Mouse (Mus musculus): ENCODE measurements around the gene Pttg1ip. TPM values are rescaled to one million over a fixed set of nuclear protein-coding genes. Genes with fewer than 3 reads are reported as not detected.

The Pttg1ip gene
- polyA plus RNA-seq, 1 experiment: 96.1 TPM

DNA sequence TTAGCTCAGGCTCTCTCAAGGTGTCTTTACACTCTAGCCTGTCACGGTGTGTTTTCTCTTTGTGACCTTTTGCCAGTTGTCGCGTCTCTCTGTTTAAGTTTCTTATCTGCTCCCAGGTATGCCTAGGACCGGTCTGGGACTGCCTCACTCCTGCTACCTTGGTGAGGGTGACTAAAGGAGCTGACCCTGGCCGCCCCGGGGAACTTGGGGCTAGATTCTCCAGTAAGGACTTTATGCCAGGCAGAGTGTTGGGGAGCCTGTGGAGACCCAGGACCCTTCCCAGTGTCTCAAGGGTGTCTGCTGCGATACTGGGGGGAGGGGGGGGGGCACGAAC lies 732 bp downstream of the Pttg1ip start:
- Histone ChIP-seq H3ac (ENCODE audit: control insufficient read depth, insufficient read length, low read depth) (peak overlapping the region; percentile 64), H3K4me3 (ENCODE audit: insufficient read depth, poor library complexity, severe bottlenecking) (peak overlapping the region; percentile 62), H3K36me3 (ENCODE audit: control insufficient read depth, insufficient read depth) (peaks cover 14% of the 10 kb centered on the region), H3K27me3 (ENCODE audit: control insufficient read depth, insufficient read depth, insufficient read length) (no peaks in the 10 kb centered on the region), H3K79me3 (ENCODE audit: low read depth) (peaks cover 44% of the 10 kb centered on the region), H3K79me2 (ENCODE audit: control insufficient read depth, insufficient read depth) (peaks cover 56% of the 10 kb centered on the region)
- TF ChIP-seq MYOG (IDR thresholded peaks at IDR 0.05; ENCODE audit: control insufficient read depth, extremely low read depth, insufficient read length) (no peak), FOSL1 (IDR thresholded peaks at IDR 0.05; ENCODE audit: insufficient read depth, low read length, poor library complexity, severe bottlenecking) (no peak), CEBPB (IDR thresholded peaks at IDR 0.05; ENCODE audit: low read depth) (no peak), CTCF (IDR thresholded peaks at IDR 0.05; ENCODE audit: control insufficient read depth, insufficient read depth, insufficient read length) (no peak), USF1 (IDR thresholded peaks at IDR 0.05; ENCODE audit: low read depth) (no peak), MYOD1 (IDR thresholded peaks at IDR 0.05; ENCODE audit: control insufficient read depth, insufficient read length, low read depth) (no peak), MAX (IDR thresholded peaks at IDR 0.05) (no peak)

DNA sequence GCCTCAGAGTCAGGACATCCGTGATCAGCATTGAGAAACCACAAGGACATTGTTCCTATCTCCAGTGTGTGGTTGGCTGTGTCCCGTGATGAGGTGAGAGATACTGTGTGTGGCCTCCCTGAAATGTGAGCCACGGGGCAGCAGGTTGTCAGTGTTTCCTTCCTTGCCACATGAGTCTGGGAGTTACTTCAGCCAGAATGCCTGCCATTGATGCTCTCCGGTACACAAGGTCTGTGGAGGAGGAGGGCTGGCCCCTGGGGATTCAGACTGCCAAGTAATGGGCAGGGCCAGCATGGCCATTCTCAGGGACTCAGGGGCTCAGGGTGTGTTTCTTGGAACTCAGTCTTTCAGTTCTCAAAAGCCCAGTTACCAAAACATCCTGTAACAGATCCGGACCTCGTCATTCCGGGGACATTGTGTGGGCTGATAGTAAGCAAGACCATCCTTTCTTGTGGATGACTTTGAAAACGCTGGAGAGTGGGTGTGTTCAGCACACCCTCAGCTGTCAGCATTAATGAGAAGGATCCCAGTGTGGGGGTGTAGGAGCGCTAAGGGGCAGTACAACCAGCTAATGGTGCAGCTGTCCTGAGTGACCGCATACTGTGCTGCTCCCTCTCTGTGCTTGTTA lies 2.4 kb downstream of the Pttg1ip start:
- H3ac ChIP-seq (ENCODE audit: control insufficient read depth, insufficient read length, low read depth): peak overlapping the region; percentile 15
- TF ChIP-seq MAX (IDR thresholded peaks at IDR 0.05) (no peak), MYOD1 (IDR thresholded peaks at IDR 0.05; ENCODE audit: control insufficient read depth, insufficient read length, low read depth) (peak; percentile 84), USF1 (IDR thresholded peaks at IDR 0.05; ENCODE audit: low read depth) (no peak), FOSL1 (IDR thresholded peaks at IDR 0.05; ENCODE audit: insufficient read depth, low read length, poor library complexity, severe bottlenecking) (no peak), CTCF (IDR thresholded peaks at IDR 0.05; ENCODE audit: control insufficient read depth, insufficient read depth, insufficient read length) (no peak), MYOG (IDR thresholded peaks at IDR 0.05; ENCODE audit: control insufficient read depth, extremely low read depth, insufficient read length) (no peak), CEBPB (IDR thresholded peaks at IDR 0.05; ENCODE audit: low read depth) (no peak)
- H3K4me3 ChIP-seq (ENCODE audit: insufficient read depth, poor library complexity, severe bottlenecking): peak overlapping the region; percentile 7

DNA sequence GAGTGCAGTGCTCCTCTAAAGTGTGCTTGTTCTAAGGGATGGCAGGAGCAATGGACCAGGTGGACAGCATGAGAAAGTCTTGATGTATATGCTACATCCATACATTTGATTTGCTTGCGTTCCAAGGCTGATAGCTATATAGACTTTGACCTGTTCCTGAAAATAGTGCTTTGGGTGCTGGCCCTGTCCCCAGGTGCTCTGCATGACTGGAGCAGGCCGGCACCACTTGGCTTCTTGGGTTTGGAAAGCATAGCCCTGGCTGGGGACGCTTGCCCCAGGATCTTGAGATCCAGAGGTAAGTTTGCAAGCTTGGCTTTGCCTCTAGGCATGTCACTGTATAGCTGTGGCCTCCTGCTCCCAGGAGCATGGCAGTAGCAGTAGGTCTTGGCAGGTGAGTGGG lies 5.1 kb downstream of the Pttg1ip start:
- TF ChIP-seq CTCF (IDR thresholded peaks at IDR 0.05; ENCODE audit: control insufficient read depth, insufficient read depth, insufficient read length): no peak
- no peak for TF ChIP-seq FOSL1 (IDR thresholded peaks at IDR 0.05; ENCODE audit: insufficient read depth, low read length, poor library complexity, severe bottlenecking)
- no peak for TF ChIP-seq MYOD1 (IDR thresholded peaks at IDR 0.05; ENCODE audit: control insufficient read depth, insufficient read length, low read depth)
- TF ChIP-seq CEBPB (IDR thresholded peaks at IDR 0.05; ENCODE audit: low read depth): no peak
- TF ChIP-seq USF1 (IDR thresholded peaks at IDR 0.05; ENCODE audit: low read depth): no peak
- no peak for TF ChIP-seq MAX (IDR thresholded peaks at IDR 0.05)
- no peak for TF ChIP-seq MYOG (IDR thresholded peaks at IDR 0.05; ENCODE audit: control insufficient read depth, extremely low read depth, insufficient read length)

More for the DNA sequence above, 2.4 kb downstream of the Pttg1ip start:
- peaks cover 57% of the 10 kb centered on the region for H3K79me3 ChIP-seq (ENCODE audit: low read depth)
- H3K36me3 ChIP-seq (ENCODE audit: control insufficient read depth, insufficient read depth): peaks cover 30% of the 10 kb centered on the region
- peaks cover 72% of the 10 kb centered on the region for H3K79me2 ChIP-seq (ENCODE audit: control insufficient read depth, insufficient read depth)
- no peaks in the 10 kb centered on the region for H3K27me3 ChIP-seq (ENCODE audit: control insufficient read depth, insufficient read depth, insufficient read length)

DNA sequence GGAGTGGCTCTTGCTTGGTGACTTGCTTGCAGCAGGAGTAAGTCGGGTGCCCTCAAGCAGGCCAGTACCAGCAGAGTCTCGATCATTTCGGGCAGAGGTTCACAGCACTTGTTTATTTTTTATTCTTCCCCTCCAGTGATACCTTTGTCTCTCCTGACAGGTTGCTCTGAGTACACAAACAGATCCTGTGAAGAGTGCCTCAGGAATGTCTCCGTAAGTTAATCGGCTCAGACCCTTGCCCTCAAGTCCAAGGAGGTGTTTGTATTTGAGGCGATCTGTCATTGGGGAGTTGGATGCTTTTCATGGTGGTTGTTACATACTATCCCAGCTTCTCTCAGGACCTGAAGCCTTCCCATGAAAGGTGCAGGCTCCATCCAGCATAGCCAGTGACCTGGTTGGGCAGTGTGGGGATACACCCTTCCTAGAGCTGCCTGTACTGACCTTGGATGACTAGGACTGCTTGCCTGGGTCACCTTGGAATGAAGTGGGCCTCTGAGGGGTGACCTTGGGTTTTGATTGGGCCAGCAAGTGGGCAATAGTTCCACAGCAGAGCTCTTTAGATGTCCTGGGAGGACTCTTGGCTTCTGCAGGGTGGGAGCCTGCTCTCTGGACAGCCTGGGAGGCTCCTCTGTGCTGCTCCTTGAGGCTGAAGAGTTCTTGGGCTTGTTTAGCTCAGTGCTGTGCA lies 5.7 kb downstream of the Pttg1ip start:
- Histone ChIP-seq H3K36me3 (ENCODE audit: control insufficient read depth, insufficient read depth) (peaks cover 46% of the 10 kb centered on the region), H3K4me3 (ENCODE audit: insufficient read depth, poor library complexity, severe bottlenecking) (no peak overlapping the region), H3K79me2 (ENCODE audit: control insufficient read depth, insufficient read depth) (peaks cover 100% of the 10 kb centered on the region), H3K79me3 (ENCODE audit: low read depth) (peaks cover 70% of the 10 kb centered on the region), H3K27me3 (ENCODE audit: control insufficient read depth, insufficient read depth, insufficient read length) (no peaks in the 10 kb centered on the region), H3ac (ENCODE audit: control insufficient read depth, insufficient read length, low read depth) (no peak overlapping the region)
- TF ChIP-seq USF1 (IDR thresholded peaks at IDR 0.05; ENCODE audit: low read depth) (no peak), MYOD1 (IDR thresholded peaks at IDR 0.05; ENCODE audit: control insufficient read depth, insufficient read length, low read depth) (no peak), CTCF (IDR thresholded peaks at IDR 0.05; ENCODE audit: control insufficient read depth, insufficient read depth, insufficient read length) (no peak), MAX (IDR thresholded peaks at IDR 0.05) (no peak), CEBPB (IDR thresholded peaks at IDR 0.05; ENCODE audit: low read depth) (no peak), FOSL1 (IDR thresholded peaks at IDR 0.05; ENCODE audit: insufficient read depth, low read length, poor library complexity, severe bottlenecking) (no peak), MYOG (IDR thresholded peaks at IDR 0.05; ENCODE audit: control insufficient read depth, extremely low read depth, insufficient read length) (no peak)

More for the DNA sequence above, 5.1 kb downstream of the Pttg1ip start:
- Histone ChIP-seq H3K27me3 (ENCODE audit: control insufficient read depth, insufficient read depth, insufficient read length) (no peaks in the 10 kb centered on the region), H3K79me3 (ENCODE audit: low read depth) (peaks cover 73% of the 10 kb centered on the region), H3ac (ENCODE audit: control insufficient read depth, insufficient read length, low read depth) (no peak overlapping the region), H3K4me3 (ENCODE audit: insufficient read depth, poor library complexity, severe bottlenecking) (no peak overlapping the region), H3K79me2 (ENCODE audit: control insufficient read depth, insufficient read depth) (peaks cover 100% of the 10 kb centered on the region), H3K36me3 (ENCODE audit: control insufficient read depth, insufficient read depth) (peaks cover 40% of the 10 kb centered on the region)

DNA sequence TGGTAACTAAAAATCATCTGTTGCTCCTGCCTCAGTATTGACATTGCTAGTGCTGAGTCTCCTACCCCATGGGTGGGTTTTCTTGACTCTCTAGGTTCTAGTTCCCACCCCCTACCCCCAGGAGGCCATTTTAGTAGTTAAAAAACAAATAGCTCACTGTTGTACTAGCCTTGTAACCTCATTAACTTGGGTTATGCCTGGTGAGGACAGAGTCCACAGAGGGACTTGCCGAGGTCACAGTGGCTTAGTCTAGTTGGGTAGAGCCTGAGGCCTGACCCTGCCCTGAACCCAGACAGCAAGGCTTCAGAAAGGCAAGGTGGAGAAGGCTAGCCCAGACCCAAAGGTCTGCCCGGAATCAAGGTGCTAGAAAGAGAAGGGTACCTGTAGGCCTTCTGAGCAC lies 6.5 kb downstream of the Pttg1ip start:
- Histone ChIP-seq H3K79me2 (ENCODE audit: control insufficient read depth, insufficient read depth) (peaks cover 96% of the 10 kb centered on the region), H3K79me3 (ENCODE audit: low read depth) (peaks cover 67% of the 10 kb centered on the region), H3K36me3 (ENCODE audit: control insufficient read depth, insufficient read depth) (peaks cover 54% of the 10 kb centered on the region), H3K4me3 (ENCODE audit: insufficient read depth, poor library complexity, severe bottlenecking) (no peak overlapping the region), H3K27me3 (ENCODE audit: control insufficient read depth, insufficient read depth, insufficient read length) (no peaks in the 10 kb centered on the region), H3ac (ENCODE audit: control insufficient read depth, insufficient read length, low read depth) (no peak overlapping the region)
- TF ChIP-seq MYOD1 (IDR thresholded peaks at IDR 0.05; ENCODE audit: control insufficient read depth, insufficient read length, low read depth): no peak
- no peak for TF ChIP-seq MYOG (IDR thresholded peaks at IDR 0.05; ENCODE audit: control insufficient read depth, extremely low read depth, insufficient read length)
- no peak for TF ChIP-seq CTCF (IDR thresholded peaks at IDR 0.05; ENCODE audit: control insufficient read depth, insufficient read depth, insufficient read length)
- TF ChIP-seq MAX (IDR thresholded peaks at IDR 0.05): no peak
- TF ChIP-seq CEBPB (IDR thresholded peaks at IDR 0.05; ENCODE audit: low read depth): no peak
